Mouse (Mus musculus) frontal cortex, adult (tissue): Measurements from ENCODE around the gene Proser3.

ENCODE experiments used
- ATAC-seq: cut with Nextera tagmentation; 2 replicates; pipeline ENCODE4 v1.9.2; 2017; ENCODE audit warnings: mild to moderate bottlenecking, moderate library complexity, mixed read lengths; ENCODE audit not compliant: low TSS enrichment

Gene Proser3

GRCm38 (mm10) chr7:30552102-30553020, at the start of gene Proser3, which contains the start of gene Hspb6:
Gene Proser3, minus strand, starts transcription at chr7:30552299.
Gene Hspb6, plus strand, starts transcription at chr7:30552178.
- ATAC-seq, result peak; percentile 85

DNA sequence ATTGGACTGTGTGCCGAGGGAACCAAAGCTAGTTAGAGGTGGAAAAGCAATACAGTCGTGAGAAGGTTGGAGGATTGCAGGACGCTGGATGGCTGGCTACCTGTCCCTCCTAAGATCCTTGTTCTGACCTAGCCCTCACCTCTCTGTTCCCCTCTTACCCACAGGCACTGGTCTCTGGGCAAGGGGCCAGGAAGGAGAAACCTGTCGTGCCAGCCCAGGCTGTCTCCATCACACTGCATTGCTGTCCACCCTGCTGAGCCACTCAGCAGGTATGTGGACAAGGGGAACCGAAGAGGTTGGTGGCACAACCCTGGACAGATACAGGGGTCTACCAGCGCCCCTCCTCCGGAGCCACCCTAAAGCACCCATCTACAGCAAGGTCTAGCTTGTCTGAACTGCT, 48.6 kb upstream of the Proser3 start:
- ATAC-seq, result no peak

- ATAC-seq, result peak; percentile 98
Measured at GRCm38 (mm10) chr7:30599933-30600353, 47.8 kb upstream of the Proser3 start.

GRCm38 (mm10) chr7:30598786-30599185, 46.7 kb upstream of the Proser3 start, which contains the start of gene Zbtb32:
Gene Zbtb32, minus strand, starts transcription at chr7:30598909.
- no peak for ATAC-seq

- no peak for ATAC-seq
Measured at GRCm38 (mm10) chr7:30596811-30597210, 44.7 kb upstream of the Proser3 start.

GRCm38 (mm10) chr7:30596093-30596492, 44.0 kb upstream of the Proser3 start:
- no peak for ATAC-seq

DNA sequence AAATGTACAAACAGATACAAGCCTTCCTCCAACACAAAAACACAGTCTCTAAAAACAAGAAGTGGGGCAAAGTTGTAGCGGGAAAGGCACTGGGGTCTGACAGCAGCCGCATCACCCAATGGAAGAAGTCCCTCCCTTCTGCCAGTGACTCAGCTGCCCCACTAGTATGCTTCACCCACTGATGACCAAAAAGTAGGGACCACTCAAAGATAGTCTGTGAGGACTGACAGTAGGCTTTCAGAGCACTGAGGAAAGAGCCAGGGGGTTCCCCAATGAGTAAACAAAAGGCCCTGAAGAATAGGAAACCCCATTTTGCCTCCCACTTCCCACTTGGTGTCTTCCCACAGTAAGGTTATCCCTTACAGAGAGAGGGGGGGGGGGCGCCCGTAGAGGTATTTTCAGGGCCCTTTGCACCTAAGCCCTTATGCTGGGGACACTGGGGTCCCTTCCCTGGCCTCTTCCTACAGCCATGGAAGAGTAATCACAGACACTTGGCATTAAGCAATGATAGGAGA, 42.5 kb upstream of the Proser3 start:
- ATAC-seq, result no peak

DNA sequence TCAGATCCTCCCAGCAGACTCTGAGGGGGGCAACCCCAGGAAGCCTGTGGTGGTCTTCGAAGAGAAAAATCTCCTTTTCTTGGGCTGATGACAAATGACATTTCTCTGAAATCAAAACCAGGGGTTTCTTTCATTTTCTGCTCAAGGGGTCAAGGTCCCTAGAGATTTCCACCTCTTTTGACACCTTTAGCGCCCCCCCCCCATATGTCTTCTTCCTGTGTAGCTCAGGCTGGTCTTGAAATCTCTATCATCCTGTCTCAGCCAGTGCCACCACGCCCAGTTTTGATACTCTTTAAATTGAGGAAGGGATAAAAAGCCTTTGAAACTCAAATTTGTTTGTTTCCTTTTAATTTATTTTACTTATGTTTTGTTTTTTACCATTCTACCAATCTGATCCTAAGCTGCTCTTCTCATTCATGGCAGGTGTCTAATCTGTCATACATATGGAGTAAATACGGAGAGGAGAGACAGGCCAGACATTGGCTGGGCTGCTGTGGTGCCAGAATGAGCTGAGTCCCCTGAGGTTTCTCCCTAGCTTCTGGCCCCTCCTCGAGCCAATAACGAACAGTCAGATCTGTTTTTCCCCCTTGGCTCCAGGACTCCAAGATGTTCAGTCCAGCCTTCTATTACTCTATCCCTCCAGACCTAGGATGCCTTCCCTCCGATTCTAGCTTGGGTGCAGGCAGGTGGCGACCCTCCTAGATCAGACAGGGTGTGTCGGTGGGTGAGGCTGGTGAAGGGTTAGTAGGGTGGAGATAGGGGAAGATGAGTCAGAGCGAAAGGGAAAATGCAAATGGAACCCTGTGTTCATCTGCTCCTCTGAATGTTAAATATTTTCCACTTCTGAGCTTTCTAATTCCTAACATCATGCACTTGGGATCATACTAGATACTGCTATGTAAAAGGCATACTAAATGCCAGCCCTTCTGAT, 41.7 kb upstream of the Proser3 start:
- ATAC-seq, result no peak

DNA sequence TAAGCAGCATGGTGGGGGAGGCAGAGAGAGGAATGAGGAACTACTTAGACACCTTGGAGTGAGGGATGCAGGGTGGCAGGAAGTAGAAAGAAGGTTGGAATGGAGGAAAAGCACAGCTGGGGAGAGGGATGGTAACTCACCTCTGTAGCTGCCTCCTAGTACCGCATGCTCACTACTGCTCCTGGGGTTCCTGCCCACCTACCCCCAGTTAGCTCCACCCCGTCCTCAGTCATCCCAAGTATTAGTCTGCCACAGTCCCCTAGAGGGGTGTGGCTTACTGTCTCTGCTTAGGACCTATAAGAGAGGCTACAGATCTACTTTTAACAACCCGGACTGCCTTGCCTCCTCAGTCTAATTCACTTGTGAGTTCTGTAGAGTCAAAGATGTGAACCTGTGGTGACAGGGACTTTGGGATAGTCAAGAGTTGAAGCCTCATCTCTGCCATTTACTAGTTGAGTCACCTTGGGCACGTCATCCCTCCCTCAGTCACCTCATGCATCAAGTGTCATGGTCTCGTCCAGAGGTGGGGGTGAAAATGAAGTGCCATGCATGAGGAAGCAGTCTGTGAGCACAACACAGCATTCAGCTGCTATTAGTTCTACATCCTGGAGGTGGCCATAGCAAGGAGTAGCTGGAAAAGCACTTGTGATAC, 40.8 kb upstream of the Proser3 start:
- ATAC-seq, result no peak

GRCm38 (mm10) chr7:30591605-30591951, 39.5 kb upstream of the Proser3 start:
- no peak for ATAC-seq

DNA sequence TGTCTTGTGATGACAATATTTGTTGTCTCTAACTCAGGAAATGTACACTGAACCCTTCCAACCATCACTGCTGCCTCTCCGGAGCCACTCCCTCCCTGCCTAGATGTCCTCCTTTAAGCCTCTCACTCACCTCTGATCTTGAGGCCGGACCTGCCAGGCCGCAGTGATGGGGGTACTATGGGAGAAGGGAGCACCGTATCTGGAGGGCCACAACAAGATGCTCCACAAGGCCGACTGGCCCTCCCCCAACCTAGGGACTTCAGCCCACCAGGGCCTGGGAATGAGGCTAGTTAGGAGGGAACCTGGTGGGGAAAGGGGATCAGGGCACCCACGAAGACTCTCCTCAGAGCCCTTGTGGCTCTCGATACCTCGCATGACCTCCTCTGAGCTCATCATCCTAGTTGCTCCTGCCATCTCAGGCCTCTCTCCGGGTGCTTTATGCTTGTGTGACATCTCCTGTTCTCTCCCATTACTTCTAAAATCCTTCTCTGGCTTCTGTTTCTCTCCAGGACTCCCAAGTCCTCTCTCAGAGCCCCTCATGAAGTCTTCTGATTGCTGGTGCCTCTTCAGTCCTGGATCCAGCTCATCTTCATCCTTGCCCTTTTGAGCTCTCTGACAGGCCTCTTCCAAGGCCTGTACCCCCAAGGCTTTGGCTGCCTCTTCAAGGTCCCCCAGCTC, 39.0 kb upstream of the Proser3 start:
- no peak for ATAC-seq

- ATAC-seq, result peak; percentile 29; the same call in 1 of the 2 replicates
Measured at GRCm38 (mm10) chr7:30589435-30590301, 37.6 kb upstream of the Proser3 start.

DNA sequence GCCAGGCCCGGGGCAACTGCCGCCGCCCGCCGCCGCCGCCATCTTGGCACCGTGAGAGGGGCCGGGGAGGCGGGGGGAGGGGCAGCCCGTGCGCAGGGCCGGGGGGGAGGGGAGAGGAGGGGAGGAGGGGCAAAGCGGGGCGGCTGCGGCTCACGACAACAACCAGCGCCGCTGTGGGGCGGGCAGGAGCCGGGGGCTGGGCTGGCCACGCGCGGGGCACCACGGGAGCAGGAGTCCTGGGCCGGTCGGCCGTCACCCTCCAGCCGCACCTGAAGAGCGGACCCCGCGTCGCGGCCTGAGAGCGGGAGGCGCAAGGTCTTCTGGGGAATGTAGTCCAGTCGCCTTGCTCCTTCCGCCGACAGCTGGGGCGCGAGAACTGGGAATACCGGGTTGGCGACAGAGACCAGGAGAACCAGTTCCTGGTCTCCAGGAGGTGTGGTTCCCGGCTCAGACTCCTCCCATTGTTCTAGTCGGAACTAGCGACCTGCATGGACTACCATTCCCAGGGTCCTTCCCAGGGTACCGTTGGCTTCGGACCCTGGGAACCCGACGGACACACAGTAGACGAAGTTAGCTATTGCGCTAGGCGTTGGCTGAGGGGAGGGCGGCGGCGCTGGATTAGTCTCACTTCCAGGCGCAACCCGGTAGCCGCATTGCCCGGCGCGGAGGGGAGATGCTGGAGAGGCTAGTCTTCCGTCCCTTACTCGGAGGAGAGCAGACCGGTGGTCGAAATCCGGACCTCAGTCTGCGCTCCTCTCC, 36.8 kb upstream of the Proser3 start, which contains the start of gene Kmt2b:
Gene Kmt2b, minus strand, starts transcription at position 51 of the 759 bp plus-strand sequence.
- ATAC-seq, result peak; percentile 90

- peak; percentile 4; the same call in 1 of the 2 replicates for ATAC-seq
Measured at GRCm38 (mm10) chr7:30587842-30588667, 36.0 kb upstream of the Proser3 start.

DNA sequence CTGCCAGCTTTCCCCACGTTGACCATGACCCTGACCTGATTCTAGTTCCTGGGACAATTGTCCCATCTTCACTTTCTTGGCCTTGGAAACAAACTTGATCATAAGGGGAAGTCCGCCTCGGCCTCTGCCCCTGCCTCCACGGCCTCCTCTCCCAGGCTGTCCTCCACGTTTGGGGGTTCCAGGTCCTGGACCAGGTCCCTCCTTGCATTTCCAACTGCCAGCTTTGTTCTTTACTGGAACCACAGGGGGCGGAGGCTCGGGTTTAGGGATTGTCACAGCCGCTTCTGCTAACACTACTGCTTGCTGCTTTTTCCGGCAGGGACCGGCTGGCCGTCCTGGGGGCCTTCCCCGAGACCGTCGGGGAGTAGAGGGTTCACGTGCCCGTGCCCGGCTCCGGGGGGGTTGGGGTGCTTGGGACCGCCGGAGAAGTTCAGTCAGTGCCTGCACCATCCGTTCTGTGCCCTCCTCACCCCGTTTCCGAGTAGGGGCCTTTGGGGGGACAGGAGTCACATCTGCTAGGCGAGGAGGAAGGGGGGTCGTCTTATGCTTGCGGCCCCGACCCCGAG, 34.4 kb upstream of the Proser3 start:
- no peak for ATAC-seq

GRCm38 (mm10) chr7:30585170-30585569, 33.1 kb upstream of the Proser3 start:
- ATAC-seq, result no peak

- ATAC-seq, result no peak
Measured at GRCm38 (mm10) chr7:30584339-30584738, 32.2 kb upstream of the Proser3 start.

DNA sequence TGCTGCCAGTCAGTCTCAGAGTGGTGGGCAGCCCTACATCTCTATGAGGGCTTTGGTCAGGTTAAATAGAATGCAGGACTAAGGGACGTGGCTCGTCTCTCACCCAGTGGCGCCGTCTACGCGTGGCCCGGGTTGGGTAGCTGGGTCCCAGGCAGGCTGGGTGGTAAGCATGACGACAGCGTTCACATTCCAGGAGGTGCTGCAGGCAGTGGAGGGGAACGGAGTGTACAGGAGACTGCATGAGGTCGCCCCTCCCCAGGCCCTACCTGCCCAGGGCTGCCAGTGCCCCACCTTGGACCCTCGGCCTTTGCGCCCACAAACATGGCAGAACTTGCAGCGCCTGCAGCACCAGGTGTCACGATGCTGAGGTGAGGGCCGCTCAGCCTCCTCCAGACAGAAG, 29.4 kb upstream of the Proser3 start:
- no peak for ATAC-seq
